Mouse (Mus musculus): Measurements from ENCODE around the gene Ccdc185. TPM values are rescaled to one million over a fixed set of nuclear protein-coding genes. Genes with fewer than 3 reads are reported as not detected.

Gene Ccdc185
- polyA plus RNA-seq, 1 experiment, result 0.09 TPM

DNA sequence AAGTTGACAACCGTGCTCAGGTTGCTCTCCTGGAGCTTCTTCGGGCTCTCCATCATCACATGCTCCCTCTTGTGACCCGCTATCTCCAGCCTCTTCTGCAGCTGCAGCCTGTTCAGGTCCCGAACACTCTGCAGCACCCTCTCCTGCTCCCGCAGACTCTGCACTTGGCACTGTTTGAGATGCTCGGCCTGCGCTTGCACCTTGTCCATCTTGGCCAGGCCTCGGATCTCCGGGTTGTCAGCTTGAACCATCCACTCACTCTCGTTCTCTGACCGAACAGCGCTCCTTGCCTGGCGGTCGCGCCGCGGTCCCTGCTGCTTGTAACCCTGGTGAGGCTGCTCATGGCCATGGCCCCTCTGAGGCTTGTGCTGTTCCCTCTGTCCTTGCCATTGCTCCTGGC, 1.1 kb downstream of the Ccdc185 start:
- H3K4me1 ChIP-seq (ENCODE audit: control insufficient read depth, insufficient read depth, low read length), result no peaks in the 10 kb centered on the region
- WGBS, result 88% methylated on average over 17 of the region's 17 CpGs
- no peaks in the 10 kb centered on the region for H3K27me3 ChIP-seq (replicated peaks; ENCODE audit: control insufficient read depth, insufficient read depth, low read length)
- H3K27ac ChIP-seq (ENCODE audit: insufficient read depth, low read depth, low read length), result no peak overlapping the region
- TF ChIP-seq POLR2A (IDR thresholded peaks at IDR 0.05; ENCODE audit: low read depth, low read length) (no peak), CTCF (conservative IDR thresholded peaks at IDR 0.05; ENCODE audit: insufficient read depth, insufficient read length, low read depth, low read length) (no peak)
- no peaks in the 10 kb centered on the region for H3K36me3 ChIP-seq (ENCODE audit: control insufficient read depth, insufficient read depth, low read length)
- DNase-seq, result no peak
- no peak overlapping the region for H3K4me3 ChIP-seq (ENCODE audit: insufficient read depth, low read depth, low read length)

DNA sequence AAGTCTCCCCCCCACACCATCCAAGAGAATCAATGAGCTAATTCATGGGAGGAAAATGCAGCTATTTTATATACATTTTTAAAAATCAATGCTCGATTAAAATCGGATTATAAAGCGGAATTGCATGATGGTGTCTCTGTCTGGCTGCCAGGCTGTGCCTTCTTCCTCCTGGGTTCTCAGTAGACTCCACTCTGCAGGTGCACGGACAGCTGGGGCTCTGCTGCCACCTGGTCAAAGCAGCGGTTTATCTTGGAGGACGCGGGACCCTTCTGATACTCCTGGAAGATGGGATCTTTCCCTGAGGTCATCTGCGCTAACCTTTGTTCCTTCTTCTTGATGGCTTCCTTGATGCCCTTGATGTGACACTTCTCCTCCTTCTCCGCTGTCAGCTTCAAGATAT, 1.9 kb downstream of the Ccdc185 start:
- no peak for TF ChIP-seq CTCF (conservative IDR thresholded peaks at IDR 0.05; ENCODE audit: insufficient read depth, insufficient read length, low read depth, low read length)
- no peak for TF ChIP-seq POLR2A (IDR thresholded peaks at IDR 0.05; ENCODE audit: low read depth, low read length)
- no peak for DNase-seq
- Histone ChIP-seq H3K36me3 (ENCODE audit: control insufficient read depth, insufficient read depth, low read length) (no peaks in the 10 kb centered on the region), H3K4me1 (ENCODE audit: control insufficient read depth, insufficient read depth, low read length) (no peaks in the 10 kb centered on the region), H3K27ac (ENCODE audit: insufficient read depth, low read depth, low read length) (no peak overlapping the region), H3K4me3 (ENCODE audit: insufficient read depth, low read depth, low read length) (no peak overlapping the region), H3K27me3 (replicated peaks; ENCODE audit: control insufficient read depth, insufficient read depth, low read length) (no peaks in the 10 kb centered on the region)
- WGBS, result 94% methylated on average over 9 of the region's 9 CpGs

DNA sequence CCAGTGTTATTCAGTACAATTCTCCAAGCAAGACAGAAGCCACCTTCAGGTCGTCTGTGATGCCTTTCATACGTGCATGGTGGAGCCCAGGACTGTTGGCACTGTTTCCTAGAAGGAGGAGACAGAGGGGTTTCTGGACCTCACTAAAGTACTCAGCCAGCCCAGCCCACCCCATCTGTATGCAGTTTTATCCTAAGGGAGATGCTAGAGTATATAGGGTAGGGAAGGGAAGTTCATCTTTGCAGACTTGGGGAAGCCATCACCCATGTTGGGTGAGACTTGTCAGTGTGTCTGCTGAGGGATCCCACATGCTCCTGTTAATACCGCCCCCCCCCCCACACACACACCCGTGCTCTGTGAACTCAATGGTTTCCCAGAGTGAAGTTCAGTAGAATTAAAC, 13.1 kb downstream of the Ccdc185 start:
- H3K36me3 ChIP-seq (ENCODE audit: control insufficient read depth, insufficient read depth, low read length), result no peaks in the 10 kb centered on the region
- no peaks in the 10 kb centered on the region for H3K27me3 ChIP-seq (replicated peaks; ENCODE audit: control insufficient read depth, insufficient read depth, low read length)
- no peak overlapping the region for H3K4me3 ChIP-seq (ENCODE audit: insufficient read depth, low read depth, low read length)
- DNase-seq, result no peak
- WGBS, result 68% methylated on average over 4 of the region's 4 CpGs
- TF ChIP-seq POLR2A (IDR thresholded peaks at IDR 0.05; ENCODE audit: low read depth, low read length), result no peak
- no peak for TF ChIP-seq CTCF (conservative IDR thresholded peaks at IDR 0.05; ENCODE audit: insufficient read depth, insufficient read length, low read depth, low read length)
- no peak overlapping the region for H3K27ac ChIP-seq (ENCODE audit: insufficient read depth, low read depth, low read length)
- no peaks in the 10 kb centered on the region for H3K4me1 ChIP-seq (ENCODE audit: control insufficient read depth, insufficient read depth, low read length)

DNA sequence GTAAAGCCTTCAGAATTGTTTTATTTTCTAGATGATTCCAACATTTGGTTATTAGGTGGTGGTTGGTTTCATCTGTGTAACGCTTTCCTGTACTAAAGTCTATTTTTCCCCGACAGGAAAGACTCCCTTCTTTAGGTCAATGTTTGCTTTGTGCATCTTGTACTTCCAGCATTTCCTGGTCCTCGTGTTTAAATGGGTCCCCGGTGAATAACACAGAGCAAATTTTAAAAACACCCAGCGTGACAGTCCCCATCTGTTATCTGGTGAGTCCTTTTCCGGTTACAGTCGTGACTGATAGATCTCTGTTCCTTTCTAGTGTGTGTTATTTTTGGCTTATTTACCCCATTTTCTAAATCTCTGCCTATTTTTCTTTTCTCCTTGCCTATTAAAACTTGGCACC, 16.3 kb downstream of the Ccdc185 start:
- DNase-seq, result peak; percentile 39
- no peaks in the 10 kb centered on the region for H3K27me3 ChIP-seq (replicated peaks; ENCODE audit: control insufficient read depth, insufficient read depth, low read length)
- H3K36me3 ChIP-seq (ENCODE audit: control insufficient read depth, insufficient read depth, low read length), result no peaks in the 10 kb centered on the region
- no peaks in the 10 kb centered on the region for H3K4me1 ChIP-seq (ENCODE audit: control insufficient read depth, insufficient read depth, low read length)
- no peak overlapping the region for H3K4me3 ChIP-seq (ENCODE audit: insufficient read depth, low read depth, low read length)
- TF ChIP-seq CTCF (conservative IDR thresholded peaks at IDR 0.05; ENCODE audit: insufficient read depth, insufficient read length, low read depth, low read length) (no peak), POLR2A (IDR thresholded peaks at IDR 0.05; ENCODE audit: low read depth, low read length) (no peak)
- WGBS, result 34% methylated on average over 7 of the region's 7 CpGs
- no peak overlapping the region for H3K27ac ChIP-seq (ENCODE audit: insufficient read depth, low read depth, low read length)

DNA sequence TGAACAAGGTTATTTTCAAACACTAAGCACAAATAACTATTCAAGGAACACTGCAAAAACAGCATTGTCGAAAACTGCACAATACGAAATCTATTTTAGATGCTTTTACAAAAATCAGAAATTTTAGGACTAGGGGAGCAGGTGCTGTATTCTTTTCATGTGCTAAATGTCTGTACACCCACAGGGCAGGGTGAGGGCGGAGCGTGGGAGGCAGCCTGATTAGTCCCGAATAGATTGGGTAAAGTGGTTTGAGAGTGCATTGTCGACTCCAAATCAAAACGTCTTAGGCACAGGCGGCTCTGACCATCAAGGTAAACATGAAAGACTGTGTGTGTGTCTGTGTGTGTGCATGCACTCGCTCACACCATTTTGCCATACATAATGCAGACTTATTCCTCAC, 20.0 kb downstream of the Ccdc185 start:
- Histone ChIP-seq H3K4me3 (ENCODE audit: insufficient read depth, low read depth, low read length) (no peak overlapping the region), H3K4me1 (ENCODE audit: control insufficient read depth, insufficient read depth, low read length) (no peaks in the 10 kb centered on the region), H3K27ac (ENCODE audit: insufficient read depth, low read depth, low read length) (no peak overlapping the region), H3K36me3 (ENCODE audit: control insufficient read depth, insufficient read depth, low read length) (no peaks in the 10 kb centered on the region), H3K27me3 (replicated peaks; ENCODE audit: control insufficient read depth, insufficient read depth, low read length) (no peaks in the 10 kb centered on the region)
- 79% methylated on average over 9 of the region's 9 CpGs for WGBS
- DNase-seq, result no peak
- TF ChIP-seq CTCF (conservative IDR thresholded peaks at IDR 0.05; ENCODE audit: insufficient read depth, insufficient read length, low read depth, low read length), result no peak
- TF ChIP-seq POLR2A (IDR thresholded peaks at IDR 0.05; ENCODE audit: low read depth, low read length), result no peak

DNA sequence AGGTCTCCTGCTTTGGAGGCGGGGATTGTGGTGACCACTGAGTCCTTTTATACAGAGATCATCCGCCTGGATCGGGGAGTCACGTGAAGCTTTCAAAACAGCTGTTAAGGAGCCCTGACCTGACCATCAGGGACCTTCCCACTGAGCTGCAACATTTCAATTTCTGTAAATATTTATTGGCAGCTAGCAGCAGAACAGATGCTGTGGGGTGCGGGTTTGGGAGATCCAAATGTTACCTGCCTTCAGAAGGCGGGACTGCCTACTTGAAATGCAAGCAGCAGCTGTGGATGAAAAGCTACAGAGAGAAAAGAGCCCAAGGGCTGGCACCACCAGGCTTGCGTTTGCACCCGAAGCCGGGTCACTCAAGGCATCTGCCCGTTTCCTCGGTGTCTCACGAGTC, 21.4 kb downstream of the Ccdc185 start:
- WGBS, result 66% methylated on average over 12 of the region's 12 CpGs
- H3K27ac ChIP-seq (ENCODE audit: insufficient read depth, low read depth, low read length), result no peak overlapping the region
- no peaks in the 10 kb centered on the region for H3K36me3 ChIP-seq (ENCODE audit: control insufficient read depth, insufficient read depth, low read length)
- DNase-seq, result peak; percentile 43
- TF ChIP-seq CTCF (conservative IDR thresholded peaks at IDR 0.05; ENCODE audit: insufficient read depth, insufficient read length, low read depth, low read length) (no peak), POLR2A (IDR thresholded peaks at IDR 0.05; ENCODE audit: low read depth, low read length) (no peak)
- no peaks in the 10 kb centered on the region for H3K27me3 ChIP-seq (replicated peaks; ENCODE audit: control insufficient read depth, insufficient read depth, low read length)
- H3K4me1 ChIP-seq (ENCODE audit: control insufficient read depth, insufficient read depth, low read length), result no peaks in the 10 kb centered on the region
- no peak overlapping the region for H3K4me3 ChIP-seq (ENCODE audit: insufficient read depth, low read depth, low read length)

DNA sequence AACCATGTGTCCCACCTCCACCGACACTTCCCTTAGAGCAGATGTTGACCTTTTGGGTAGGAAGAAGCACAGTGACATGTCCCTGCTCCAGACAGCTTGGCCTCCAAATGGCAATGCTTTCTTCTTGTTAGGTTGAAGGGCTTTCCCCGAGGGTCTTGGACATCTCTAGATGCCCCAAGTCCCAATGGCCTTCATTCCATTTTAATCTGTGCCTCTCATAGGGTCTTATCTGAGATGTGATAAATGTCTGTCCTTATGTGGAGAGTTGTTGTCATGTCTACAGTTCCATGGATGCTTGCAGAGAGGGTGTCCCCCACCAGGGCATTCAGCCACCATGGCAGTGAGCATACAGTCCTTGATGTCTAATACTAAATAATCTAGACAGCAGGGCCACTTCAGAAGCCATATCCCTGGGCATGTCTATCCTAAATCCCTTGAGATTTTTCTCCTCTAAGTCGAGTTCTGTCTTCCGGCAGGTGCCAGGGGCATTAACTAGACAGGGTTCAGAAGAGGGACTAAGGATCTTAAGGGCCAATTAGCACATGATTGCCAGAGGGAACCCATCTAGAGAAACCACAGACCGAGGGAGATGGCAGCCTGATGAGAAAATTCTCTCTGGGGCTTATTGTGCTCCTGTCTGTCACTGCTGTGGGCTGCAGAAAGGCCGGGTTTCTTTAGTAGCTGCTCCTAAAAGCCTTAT, 34.6 kb downstream of the Ccdc185 start:
- TF ChIP-seq CTCF (conservative IDR thresholded peaks at IDR 0.05; ENCODE audit: insufficient read depth, insufficient read length, low read depth, low read length), result no peak
- WGBS, result 74% methylated on average over 6 of the region's 6 CpGs

More for the DNA sequence above, 34.6 kb downstream of the Ccdc185 start:
- Histone ChIP-seq H3K36me3 (ENCODE audit: control insufficient read depth, insufficient read depth, low read length) (no peaks in the 10 kb centered on the region), H3K27me3 (replicated peaks; ENCODE audit: control insufficient read depth, insufficient read depth, low read length) (no peaks in the 10 kb centered on the region), H3K27ac (ENCODE audit: insufficient read depth, low read depth, low read length) (no peak overlapping the region), H3K4me1 (ENCODE audit: control insufficient read depth, insufficient read depth, low read length) (no peaks in the 10 kb centered on the region), H3K4me3 (ENCODE audit: insufficient read depth, low read depth, low read length) (no peak overlapping the region)
- DNase-seq, result no peak

All from kidney, adult 2 months (tissue).